Mouse (Mus musculus) olfactory bulb, adult 2 months (tissue): Measurements from ENCODE around the gene Med29.

Experiments
- CTCF ChIP-seq: fragments of 200-500 bp; IDR thresholded peaks from 2 replicates; pipeline ENCODE4 v1.5.1; 2012; ENCODE audit warnings: low read depth, mild to moderate bottlenecking, low read length, moderate library complexity; ENCODE audit not compliant: insufficient read depth
- POLR2A ChIP-seq: fragments of 200-500 bp; IDR thresholded peaks from 2 replicates; pipeline ENCODE4 v1.6.1; 2012; ENCODE audit warnings: mild to moderate bottlenecking, low read depth, low read length, moderate library complexity; ENCODE audit not compliant: insufficient read depth

GRCm38 (mm10) chr7:28419416-28419815 lies 26.9 kb upstream of the Med29 start:
- TF ChIP-seq CTCF, result no peak
- TF ChIP-seq POLR2A, result no peak
